Mouse (Mus musculus) hindbrain, embryonic 12.5 days (tissue): ENCODE measurements around the gene Dtwd1. TPM values are rescaled to one million over a fixed set of nuclear protein-coding genes. Genes with fewer than 3 reads are reported as not detected.

Source experiments
- ATAC-seq: fragments of 200-750 bp; cut with Nextera tagmentation; 2 replicates; pipeline ENCODE4 v1.8.0; 2017; ENCODE audit warnings: moderate TSS enrichment; ENCODE audit not compliant: low FRiP score
- H3K27ac ChIP-seq: fragments of 300-500 bp; sonication (generic); 2 replicates; pipeline ENCODE4 v1.5.1; 2016; ENCODE audit warnings: mild to moderate bottlenecking
- H3K27me3 ChIP-seq: fragments of 300-500 bp; sonication (generic); 2 replicates; pipeline ENCODE4 v1.6.1; 2016; ENCODE audit warnings: mild to moderate bottlenecking
- H3K36me3 ChIP-seq: fragments of 300-500 bp; sonication (generic); 2 replicates; pipeline ENCODE4 v1.6.1; 2016; ENCODE audit warnings: mild to moderate bottlenecking
- H3K4me1 ChIP-seq: fragments of 300-500 bp; sonication (generic); 2 replicates; pipeline ENCODE4 v1.6.1; 2016
- H3K4me2 ChIP-seq: fragments of 300-500 bp; sonication (generic); replicated peaks from 2 replicates; pipeline ENCODE4 v1.6.1; 2016; ENCODE audit warnings: mild to moderate bottlenecking
- H3K4me3 ChIP-seq: fragments of 300-500 bp; sonication (generic); 2 replicates; pipeline ENCODE4 v1.5.1; 2016; ENCODE audit warnings: mild to moderate bottlenecking
- H3K9ac ChIP-seq: fragments of 300-500 bp; sonication (generic); 2 replicates; pipeline ENCODE4 v1.6.1; 2016; ENCODE audit warnings: mild to moderate bottlenecking, moderate library complexity
- H3K9me3 ChIP-seq: fragments of 300-500 bp; sonication (generic); replicated peaks from 2 replicates; pipeline ENCODE4 v1.6.1; 2016; ENCODE audit warnings: mild to moderate bottlenecking
- WGBS: fragments of 180-500 bp; shearing (Covaris S2); methylation state at CpG from one replicate; pipeline ENCODE4 v1.1.7; 2016; 5-methylcytosine and 5-hydroxymethylcytosine counted together
- polyA plus RNA-seq: library from polyadenylated mRNA; unstranded; fragments of >200 nt; fragmentation: Nextera tagmentation; extraction: Ambion mirVana; gene quantifications from 2 replicates; pipeline ENCODE4 v1.2.1, GENCODE M21; 2016

The Dtwd1 gene
- polyA plus RNA-seq: 19.6 and 20.8 TPM in 2 replicates

GRCm38 (mm10) chr2:126151855-126152571 lies at the start of gene Dtwd1, which contains the start of gene Fam227b:
Gene Dtwd1, plus strand, starts transcription at chr2:126152141.
Gene Fam227b, minus strand, starts transcription at chr2:126152004.
- Histone ChIP-seq H3K4me1 (peaks cover 7% of the 10 kb centered on the region), H3K27me3 (0 out of 2 replicates have a peak, but pooled peaks cover 3% of the 10 kb centered on the region), H3K36me3 (no peaks in the 10 kb centered on the region), H3K4me2 (peak within 1 kb of the TSS; percentile 51), H3K27ac (peak within 1 kb of the TSS; percentile 89), H3K9ac (peak within 1 kb of the TSS; percentile 85), H3K9me3 (no peaks in the 10 kb centered on the region), H3K4me3 (peak within 1 kb of the TSS; percentile 85)
- peak; percentile 100 for ATAC-seq
- 1% methylated on average over 57 of the region's 57 CpGs for WGBS

- Histone ChIP-seq H3K4me1 (no peaks in the 10 kb centered on the region; the same call in 1 of the 2 replicates), H3K9ac (no peak overlapping the region), H3K27ac (no peak overlapping the region), H3K36me3 (no peaks in the 10 kb centered on the region), H3K4me2 (no peak overlapping the region), H3K9me3 (no peaks in the 10 kb centered on the region), H3K27me3 (0 out of 2 replicates have a peak, but pooled peaks cover 3% of the 10 kb centered on the region), H3K4me3 (no peak overlapping the region)
- no peak for ATAC-seq
Observed at GRCm38 (mm10) chr2:126147723-126148122, 4.2 kb upstream of the Dtwd1 start.

- Histone ChIP-seq H3K27me3 (no peaks in the 10 kb centered on the region), H3K4me3 (no peak overlapping the region), H3K9ac (no peak overlapping the region), H3K9me3 (no peaks in the 10 kb centered on the region), H3K36me3 (peaks cover 32% of the 10 kb centered on the region), H3K4me2 (no peak overlapping the region), H3K4me1 (no peaks in the 10 kb centered on the region), H3K27ac (no peak overlapping the region)
- WGBS: 92% methylated on average over 5 of the region's 5 CpGs
- ATAC-seq: no peak
Observed at GRCm38 (mm10) chr2:126165277-126166018, 13.5 kb downstream of the Dtwd1 start.

- Histone ChIP-seq H3K27me3 (no peaks in the 10 kb centered on the region), H3K36me3 (peaks cover 23% of the 10 kb centered on the region), H3K4me1 (no peaks in the 10 kb centered on the region), H3K27ac (no peak overlapping the region), H3K9ac (no peak overlapping the region), H3K4me2 (no peak overlapping the region), H3K4me3 (no peak overlapping the region), H3K9me3 (no peaks in the 10 kb centered on the region)
- no peak for ATAC-seq
Observed at GRCm38 (mm10) chr2:126166335-126166734, 14.4 kb downstream of the Dtwd1 start.

GRCm38 (mm10) chr2:126166848-126167617 lies 15.1 kb downstream of the Dtwd1 start:
- 90% methylated on average over 8 of the region's 8 CpGs for WGBS
- no peak overlapping the region for H3K9ac ChIP-seq
- no peaks in the 10 kb centered on the region for H3K4me1 ChIP-seq
- peaks cover 16% of the 10 kb centered on the region; the same call in 1 of the 2 replicates for H3K36me3 ChIP-seq
- H3K27me3 ChIP-seq: no peaks in the 10 kb centered on the region
- no peak overlapping the region for H3K4me2 ChIP-seq
- no peak overlapping the region for H3K27ac ChIP-seq
- H3K9me3 ChIP-seq: no peaks in the 10 kb centered on the region
- no peak overlapping the region for H3K4me3 ChIP-seq
- no peak for ATAC-seq

GRCm38 (mm10) chr2:126171427-126171826 lies 19.5 kb downstream of the Dtwd1 start:
- H3K27me3 ChIP-seq: no peaks in the 10 kb centered on the region
- no peaks in the 10 kb centered on the region for H3K9me3 ChIP-seq
- H3K27ac ChIP-seq: no peak overlapping the region
- WGBS: 100% methylated on average over 1 of the region's 1 CpGs
- H3K4me1 ChIP-seq: no peaks in the 10 kb centered on the region
- 0 out of 2 replicates have a peak, but pooled peaks cover 2% of the 10 kb centered on the region for H3K36me3 ChIP-seq
- no peak for ATAC-seq
- H3K9ac ChIP-seq: no peak overlapping the region
- H3K4me2 ChIP-seq: no peak overlapping the region
- H3K4me3 ChIP-seq: no peak overlapping the region

- Histone ChIP-seq H3K27me3 (no peaks in the 10 kb centered on the region), H3K9ac (no peak overlapping the region), H3K27ac (no peak overlapping the region), H3K36me3 (no peaks in the 10 kb centered on the region), H3K4me3 (no peak overlapping the region), H3K4me1 (no peaks in the 10 kb centered on the region), H3K4me2 (no peak overlapping the region), H3K9me3 (no peaks in the 10 kb centered on the region)
- WGBS: 77% methylated on average over 4 of the region's 4 CpGs
- no peak for ATAC-seq
Observed at GRCm38 (mm10) chr2:126191306-126191705, 39.4 kb downstream of the Dtwd1 start.

- Histone ChIP-seq H3K36me3 (no peaks in the 10 kb centered on the region), H3K4me1 (no peaks in the 10 kb centered on the region), H3K4me3 (no peak overlapping the region), H3K27me3 (no peaks in the 10 kb centered on the region), H3K27ac (no peak overlapping the region), H3K9ac (no peak overlapping the region), H3K4me2 (no peak overlapping the region), H3K9me3 (no peaks in the 10 kb centered on the region)
- 90% methylated on average over 2 of the region's 2 CpGs for WGBS
- ATAC-seq: no peak
Observed at GRCm38 (mm10) chr2:126192129-126192528, 40.2 kb downstream of the Dtwd1 start.

- Histone ChIP-seq H3K4me1 (no peaks in the 10 kb centered on the region), H3K36me3 (no peaks in the 10 kb centered on the region), H3K27me3 (no peaks in the 10 kb centered on the region), H3K4me3 (no peak overlapping the region), H3K27ac (no peak overlapping the region), H3K4me2 (no peak overlapping the region), H3K9me3 (no peaks in the 10 kb centered on the region), H3K9ac (no peak overlapping the region)
- 74% methylated on average over 12 of the region's 12 CpGs for WGBS
- no peak for ATAC-seq
Observed at GRCm38 (mm10) chr2:126195631-126196356, 43.9 kb downstream of the Dtwd1 start.

GRCm38 (mm10) chr2:126198971-126199370 lies 47.0 kb downstream of the Dtwd1 start:
- Histone ChIP-seq H3K27ac (no peak overlapping the region), H3K4me3 (no peak overlapping the region), H3K27me3 (no peaks in the 10 kb centered on the region), H3K36me3 (no peaks in the 10 kb centered on the region), H3K9ac (no peak overlapping the region), H3K4me1 (no peaks in the 10 kb centered on the region), H3K4me2 (no peak overlapping the region), H3K9me3 (no peaks in the 10 kb centered on the region)
- no peak for ATAC-seq
- WGBS: 84% methylated on average over 3 of the region's 3 CpGs

GRCm38 (mm10) chr2:126211011-126211680 lies 59.2 kb downstream of the Dtwd1 start:
- WGBS: 84% methylated on average over 6 of the region's 6 CpGs

More at GRCm38 (mm10) chr2:126211011-126211680, 59.2 kb downstream of the Dtwd1 start:
- no peak overlapping the region for H3K9ac ChIP-seq
- no peaks in the 10 kb centered on the region for H3K36me3 ChIP-seq
- no peak overlapping the region for H3K27ac ChIP-seq
- H3K4me1 ChIP-seq: no peaks in the 10 kb centered on the region
- H3K4me2 ChIP-seq: no peak overlapping the region
- no peak for ATAC-seq
- H3K4me3 ChIP-seq: no peak overlapping the region
- H3K9me3 ChIP-seq: no peaks in the 10 kb centered on the region
- H3K27me3 ChIP-seq: no peaks in the 10 kb centered on the region
